Mouse (Mus musculus) left cerebral cortex, adult 8-10 months (tissue): ENCODE measurements around the gene Wnt7b. TPM values are rescaled to one million over a fixed set of nuclear protein-coding genes. Genes with fewer than 3 reads are reported as not detected.

Experiments
- DNase-seq, 2 experiments: peaks; one replicate each; pipeline ENCODE4 v3.0.0; 2022; ENCODE audit warnings: low spot score in 2 of 2
- total RNA-seq, 4 experiments: library from RNA; stranded (reverse); gene quantifications; 2 replicates each; pipeline ENCODE4 v1.2.4; 2022

Gene Wnt7b
- total RNA-seq, 4 experiments from 2014 or later = 30.9 to 37.9 (median 35.1) TPM

DNA sequence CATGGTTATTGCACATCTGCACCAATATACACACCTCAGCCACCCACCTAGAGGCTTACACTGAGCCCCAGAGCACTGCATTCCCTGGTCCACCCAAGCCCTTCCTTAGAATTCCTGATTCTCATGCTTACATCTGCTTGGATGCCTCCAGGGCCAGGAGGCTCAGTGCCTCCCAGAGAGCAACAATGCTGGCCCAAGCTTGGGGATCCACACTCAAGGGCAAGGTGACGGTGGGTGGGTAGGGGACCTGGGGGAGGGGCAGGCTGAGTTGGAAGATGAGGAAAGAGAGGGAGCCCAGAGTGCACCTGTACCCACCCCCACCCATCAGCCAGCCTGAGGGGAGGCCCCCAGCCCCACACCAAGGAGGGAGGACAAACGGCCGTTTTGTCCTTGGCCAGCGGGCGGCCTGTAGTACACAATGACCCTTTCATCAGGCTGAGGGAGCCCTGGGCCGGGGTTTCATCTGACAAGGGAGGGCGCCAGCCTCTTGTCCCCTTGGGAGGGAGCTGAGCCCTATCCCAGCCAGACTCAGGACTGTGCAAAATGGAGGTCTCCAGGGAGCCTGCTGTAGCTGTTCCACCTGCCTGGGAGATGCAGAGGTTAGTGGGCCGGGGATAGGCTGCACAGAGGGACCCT, 9.5 kb downstream of the Wnt7b start:
- DNase-seq = no peak

GRCm38 (mm10) chr15:85569995-85570734, 12.1 kb downstream of the Wnt7b start:
- DNase-seq = no peak

- DNase-seq = no peak
Observed at GRCm38 (mm10) chr15:85569167-85569797, 13.0 kb downstream of the Wnt7b start.

DNA sequence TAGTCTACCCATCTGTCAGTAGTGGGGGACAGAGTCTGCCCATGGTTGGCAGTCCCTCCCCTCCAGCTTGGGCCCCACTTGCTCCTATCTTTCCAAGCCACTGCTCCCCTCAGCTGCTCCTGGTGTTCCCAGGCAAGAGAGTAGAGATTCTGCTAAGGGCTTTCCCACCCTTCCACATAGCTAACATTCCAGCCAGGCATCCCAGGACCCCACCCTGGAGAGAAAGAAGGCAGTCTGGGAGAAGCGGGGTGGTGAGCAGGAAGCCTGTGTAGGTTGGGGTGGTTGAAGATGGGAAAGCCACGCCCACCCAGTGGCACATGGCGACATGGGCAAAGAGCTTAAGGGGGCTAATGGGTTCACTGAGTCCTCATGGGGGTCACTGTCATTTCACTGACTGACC, 13.9 kb downstream of the Wnt7b start:
- DNase-seq = no peak

- no peak for DNase-seq
Observed at GRCm38 (mm10) chr15:85564966-85565365, 17.3 kb downstream of the Wnt7b start.

- DNase-seq = no peak
Observed at GRCm38 (mm10) chr15:85564034-85564769, 18.1 kb downstream of the Wnt7b start.

GRCm38 (mm10) chr15:85561953-85562352, 20.3 kb downstream of the Wnt7b start:
- DNase-seq = no peak

GRCm38 (mm10) chr15:85560830-85561229, 21.4 kb downstream of the Wnt7b start:
- DNase-seq = no peak

GRCm38 (mm10) chr15:85558840-85559540, 23.3 kb downstream of the Wnt7b start:
- DNase-seq = no peak

- DNase-seq = peak in 1 of 2 experiments; percentile 35
Observed at GRCm38 (mm10) chr15:85555799-85556198, 26.5 kb downstream of the Wnt7b start.

GRCm38 (mm10) chr15:85553421-85553820, 28.9 kb downstream of the Wnt7b start:
- DNase-seq = no peak

- no peak for DNase-seq
Observed at GRCm38 (mm10) chr15:85546500-85546899, 35.8 kb downstream of the Wnt7b start.

DNA sequence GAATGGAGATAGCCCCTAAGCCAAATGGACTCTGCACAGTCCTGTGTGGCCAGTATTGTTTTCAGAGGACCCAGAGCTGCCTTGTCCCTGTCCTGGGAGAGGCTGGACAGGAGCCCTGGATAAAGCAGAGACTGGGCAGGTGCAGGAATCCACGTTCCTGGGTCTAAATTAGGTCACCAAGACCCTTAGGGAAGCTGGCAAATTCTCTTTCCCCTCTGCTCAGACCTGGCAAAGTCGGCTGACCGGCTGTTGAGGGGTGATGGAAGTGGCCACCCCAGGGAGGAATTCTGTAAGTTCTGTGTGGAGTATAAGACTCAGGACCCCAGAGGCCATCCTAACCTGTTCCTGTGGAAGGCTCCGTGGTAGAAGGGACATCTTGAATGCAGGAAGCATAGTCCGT, 36.9 kb downstream of the Wnt7b start:
- no peak for DNase-seq

- no peak for DNase-seq
Observed at GRCm38 (mm10) chr15:85538170-85538569, 44.1 kb downstream of the Wnt7b start.

DNA sequence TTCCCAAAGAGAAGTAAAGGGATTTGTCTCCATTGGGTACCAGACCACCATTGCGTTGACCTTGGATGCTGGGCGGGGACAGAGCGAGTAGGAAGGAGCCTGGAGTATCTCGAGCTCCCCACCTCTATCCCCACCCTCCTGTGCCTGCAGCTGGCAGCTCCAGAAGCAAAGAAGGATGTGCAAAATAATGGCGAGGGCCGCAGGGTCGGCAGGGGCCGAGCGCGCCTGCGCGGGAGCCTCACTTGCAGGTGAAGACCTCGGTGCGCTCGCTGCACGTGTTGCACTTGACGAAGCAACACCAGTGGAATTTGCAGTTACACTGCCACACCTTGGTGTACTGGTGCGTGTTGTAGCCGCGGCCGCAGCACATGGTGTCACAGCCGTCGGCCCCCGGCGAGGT, 45.1 kb downstream of the Wnt7b start:
- DNase-seq = no peak

GRCm38 (mm10) chr15:85534646-85535045, 47.6 kb downstream of the Wnt7b start:
- DNase-seq = no peak

DNA sequence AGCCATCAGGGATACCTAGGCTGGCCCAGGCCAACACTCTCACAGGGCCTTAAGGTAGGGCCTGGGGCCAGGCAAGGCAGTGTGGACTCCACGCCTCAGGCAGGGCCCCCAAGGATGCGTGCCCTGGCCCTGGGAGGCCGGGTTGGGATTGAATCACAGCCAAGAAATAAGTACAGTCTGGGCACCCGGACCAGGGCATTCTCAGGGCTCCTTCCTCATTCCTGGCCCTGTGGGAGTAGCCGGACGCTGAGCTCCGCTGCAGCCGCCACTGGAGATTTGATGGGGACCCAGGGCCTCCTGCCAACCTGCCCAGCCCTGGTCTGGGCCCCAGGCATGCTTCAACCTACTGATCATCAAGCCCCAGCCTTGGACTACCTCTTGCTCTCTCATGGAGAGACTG, 48.1 kb downstream of the Wnt7b start:
- DNase-seq = no peak

GRCm38 (mm10) chr15:85532063-85532462, 50.2 kb downstream of the Wnt7b start:
- no peak for DNase-seq

DNA sequence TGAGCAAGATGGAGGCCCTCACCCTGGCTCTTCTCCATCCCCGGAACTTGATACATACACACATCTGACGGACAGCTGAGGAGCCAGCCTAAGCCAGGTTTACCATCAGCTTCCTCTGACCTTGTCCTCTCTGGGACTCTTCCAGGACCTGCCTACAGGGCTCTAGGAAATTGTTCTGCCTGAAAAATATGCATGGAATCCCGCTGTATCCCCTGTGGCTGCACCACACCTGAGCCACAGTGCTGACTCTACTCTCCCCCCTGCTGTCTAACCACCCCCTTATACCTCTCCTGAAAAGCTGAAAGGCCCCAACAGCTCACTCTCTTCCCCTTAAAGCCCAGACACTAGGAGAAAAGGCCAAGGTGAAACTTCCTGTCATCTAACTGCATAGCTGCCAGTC, 52.4 kb downstream of the Wnt7b start:
- no peak for DNase-seq

DNA sequence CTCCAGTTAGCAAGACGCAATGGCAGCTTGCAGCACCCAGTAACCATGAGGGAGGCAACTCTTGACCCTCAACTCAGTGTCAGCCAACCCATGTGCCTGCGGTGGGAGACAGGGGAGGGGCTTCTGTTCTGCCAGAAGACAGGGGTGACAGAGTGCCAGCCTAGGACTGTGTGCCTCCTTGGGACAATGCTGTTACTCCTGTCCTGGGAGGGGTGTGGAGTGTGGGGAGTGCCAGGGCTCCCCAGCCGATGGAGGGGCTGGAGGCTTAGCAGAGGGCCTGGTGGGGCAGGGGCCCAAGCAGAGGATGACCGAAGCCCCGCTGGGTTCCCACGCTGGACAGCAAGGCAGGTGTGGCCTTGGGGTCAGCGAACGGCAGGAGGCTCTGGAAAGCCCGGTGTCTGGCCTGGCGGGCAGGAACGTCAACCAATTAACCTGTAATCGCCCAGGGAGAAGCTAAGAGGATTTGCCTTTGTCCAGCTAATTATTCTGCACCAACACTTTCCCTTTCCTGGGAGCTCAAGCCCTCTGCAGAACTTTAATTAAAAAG, 57.8 kb downstream of the Wnt7b start:
- DNase-seq = no peak
